Mouse (Mus musculus) erythroid progenitor cell, adult 5-6 weeks (primary cell): ENCODE measurements at regions not wholly inside any gene's neighbourhood (a gene's known extent, or its start where the extent isn't known, plus 50 kb on each side); places are given as distances from the start of the nearest gene placed in this dataset.
"Not testable (repeated sequence)": the region's sequence is repeated elsewhere in the genome, so short reads cannot be mapped to it uniquely, and the experiment has no call there.

ENCODE experiments used
- ATAC-seq: replicated peaks from 2 replicates; pipeline ENCODE4 v1.8.0; 2016; ENCODE audit warnings: moderate number of reproducible peaks, mild to moderate bottlenecking, moderate TSS enrichment, inconsistent platforms; ENCODE audit not compliant: poor library complexity, low FRiP score, severe bottlenecking

DNA sequence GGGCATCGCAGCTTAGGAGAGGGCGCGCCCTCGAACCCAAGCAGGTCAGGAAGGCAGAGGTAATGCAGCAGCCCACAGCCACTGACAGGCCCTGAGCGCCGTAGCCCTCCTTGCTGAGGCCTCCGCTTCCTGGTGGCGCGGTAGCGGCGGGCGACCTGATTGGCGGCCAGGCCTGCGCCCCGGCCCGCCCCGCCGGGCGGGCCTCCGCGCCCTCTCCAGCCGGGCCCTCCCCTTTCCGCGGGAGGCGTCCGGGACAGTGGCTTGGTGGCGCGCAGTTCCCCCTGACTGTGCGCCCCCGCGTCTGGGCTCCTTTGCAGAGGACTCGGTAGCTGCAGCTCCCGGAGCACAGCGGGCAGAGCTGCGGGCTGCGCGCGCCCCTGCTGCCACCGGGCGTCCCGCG lies 242.1 kb downstream of the Gm21863 start:
- not testable (repeated sequence) for ATAC-seq

DNA sequence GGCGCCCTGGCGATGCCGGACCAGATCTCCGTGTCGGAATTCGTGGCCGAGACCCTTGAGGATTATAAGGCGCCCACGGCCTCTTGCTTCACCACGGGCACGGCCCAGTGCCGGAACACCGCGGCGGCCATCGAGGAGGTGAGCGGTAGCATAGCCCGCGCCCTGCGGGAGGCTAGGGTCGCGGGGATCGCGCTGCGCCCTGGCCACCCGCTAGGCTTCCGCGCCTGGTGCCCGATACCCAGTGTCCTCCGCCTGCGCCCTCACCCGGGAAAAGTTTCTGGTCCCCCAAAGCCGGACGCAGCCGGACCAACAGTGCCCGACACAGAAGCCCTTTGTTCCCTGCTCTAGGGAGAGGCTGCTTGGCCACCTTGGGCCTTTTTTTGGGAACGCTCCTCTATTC lies 242.6 kb downstream of the Gm21863 start:
- not testable (repeated sequence) for ATAC-seq

DNA sequence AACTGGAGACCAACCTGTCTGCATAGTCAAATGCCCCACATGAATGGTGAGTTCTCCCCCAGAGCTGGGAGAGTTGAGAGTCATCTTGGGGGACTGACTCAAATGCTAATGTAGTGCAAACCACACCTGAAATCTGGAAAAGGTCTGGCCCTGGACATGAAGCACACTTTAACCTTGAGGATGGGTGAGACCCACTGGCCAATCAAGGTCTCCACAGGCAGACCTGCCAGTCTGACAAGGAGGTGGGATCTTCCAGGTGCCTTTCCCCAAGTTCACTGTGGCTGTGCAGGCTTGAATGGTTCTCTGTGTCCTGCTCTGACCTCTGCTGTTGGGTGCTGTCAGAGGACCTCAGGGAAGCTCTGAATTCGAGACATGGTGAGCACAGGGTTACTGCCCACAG lies 269.6 kb downstream of the Gm21863 start:
- ATAC-seq: not testable (repeated sequence)

DNA sequence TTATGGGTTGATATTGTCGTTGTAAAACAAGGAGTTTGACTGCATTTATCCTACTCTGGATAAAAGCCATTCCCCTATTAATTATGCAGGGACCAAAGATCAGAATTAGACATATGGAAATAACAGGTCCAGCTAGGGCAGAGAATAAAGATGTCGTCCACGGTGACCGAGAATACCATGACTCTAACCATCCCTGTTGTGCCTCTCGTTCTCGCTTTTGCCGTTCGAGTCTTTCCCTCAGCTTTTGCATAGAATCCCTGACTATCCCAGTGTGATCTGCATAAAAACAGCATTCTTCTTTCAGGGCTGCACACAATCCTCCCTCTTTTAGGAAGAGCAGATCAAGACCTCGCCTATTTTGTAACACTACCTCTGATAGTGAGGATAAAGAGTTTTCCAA lies 272.5 kb downstream of the Gm21863 start:
- ATAC-seq: not testable (repeated sequence)

DNA sequence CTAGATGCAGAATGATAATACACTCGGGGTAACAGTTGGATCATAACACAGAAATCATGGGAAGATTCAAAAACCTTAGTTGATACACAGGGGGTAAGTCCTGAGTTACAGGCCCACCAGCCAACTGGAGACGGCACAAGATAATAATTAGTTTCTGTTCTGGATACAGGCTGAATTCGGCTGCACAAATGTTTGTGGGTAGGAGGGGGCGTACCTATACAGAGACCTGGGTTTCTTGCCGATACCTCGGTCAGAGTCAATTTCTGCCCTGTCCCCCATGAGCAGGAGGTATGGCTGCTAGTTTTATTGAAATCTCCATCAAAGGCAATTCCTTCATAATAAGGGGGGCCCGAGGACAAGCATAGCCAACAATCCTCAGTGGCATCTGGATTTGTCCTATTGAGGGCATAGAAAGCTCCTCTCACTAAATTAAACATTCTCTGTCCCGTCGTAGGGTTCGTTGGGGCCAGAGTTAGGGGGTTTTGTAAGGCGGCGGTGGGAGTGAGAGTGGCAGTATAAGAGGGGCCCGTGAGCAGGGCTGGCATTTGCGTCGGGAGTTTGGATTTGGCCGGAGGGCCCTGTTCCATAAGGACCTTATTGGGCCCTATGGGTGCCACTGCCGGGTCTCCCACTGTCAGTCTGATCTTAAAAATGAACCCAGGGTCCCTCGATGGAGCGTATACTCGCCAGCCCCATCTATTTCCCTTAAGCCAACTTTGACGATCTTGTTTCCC lies 273.3 kb downstream of the Gm21863 start:
- ATAC-seq: not testable (repeated sequence)

DNA sequence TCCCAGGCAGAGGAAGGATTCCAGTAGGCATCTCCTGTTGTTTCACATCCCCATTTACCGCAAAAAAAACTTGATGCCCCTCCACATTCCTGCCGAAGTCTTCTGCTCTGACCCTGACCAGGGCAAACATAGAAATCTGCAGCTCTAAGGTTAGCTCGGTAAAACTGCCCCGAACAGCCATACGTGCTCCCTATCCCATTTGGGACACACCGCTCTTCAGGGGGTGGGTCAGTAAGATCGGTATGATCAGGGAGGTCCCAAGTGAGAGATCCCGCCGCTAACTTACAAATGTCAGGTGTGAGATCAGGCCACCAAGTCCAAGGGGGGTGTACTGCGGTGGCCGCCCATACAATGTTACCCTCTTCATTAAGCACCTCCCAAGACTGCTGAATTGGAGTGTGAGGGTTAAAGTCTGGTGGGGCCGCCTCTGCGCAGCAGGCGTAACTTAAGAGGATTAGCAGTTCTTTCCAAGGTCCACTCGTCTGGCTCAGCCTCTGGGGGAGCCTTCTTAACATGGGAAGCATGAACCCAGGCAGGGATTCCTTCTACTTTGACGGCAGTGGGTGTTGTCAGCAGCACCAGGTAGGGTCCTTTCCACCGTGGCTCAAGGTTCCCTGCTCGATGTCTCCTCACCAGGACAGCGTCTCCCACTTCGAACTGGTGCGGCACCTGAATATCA lies 274.2 kb downstream of the Gm21863 start:
- ATAC-seq: not testable (repeated sequence)

DNA sequence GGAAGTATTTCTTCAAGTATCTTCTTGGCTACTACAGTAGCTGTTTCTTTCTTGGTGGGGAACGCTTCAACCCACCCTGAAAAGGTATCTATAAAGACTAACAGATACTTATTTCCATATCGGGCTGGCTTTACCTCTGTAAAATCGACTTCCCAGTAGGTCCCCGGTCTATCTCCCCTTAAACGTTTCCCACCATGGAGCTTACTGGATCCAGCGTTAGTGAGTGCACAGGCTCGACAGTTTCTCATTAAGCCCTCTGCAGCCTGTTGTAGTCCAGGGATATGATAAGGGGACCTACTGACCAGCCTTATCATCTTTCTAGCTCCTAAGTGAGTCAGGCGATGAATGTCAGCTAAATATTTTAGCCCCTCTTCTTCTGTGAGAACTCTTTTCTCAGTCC lies 275.1 kb downstream of the Gm21863 start:
- ATAC-seq: not testable (repeated sequence)

DNA sequence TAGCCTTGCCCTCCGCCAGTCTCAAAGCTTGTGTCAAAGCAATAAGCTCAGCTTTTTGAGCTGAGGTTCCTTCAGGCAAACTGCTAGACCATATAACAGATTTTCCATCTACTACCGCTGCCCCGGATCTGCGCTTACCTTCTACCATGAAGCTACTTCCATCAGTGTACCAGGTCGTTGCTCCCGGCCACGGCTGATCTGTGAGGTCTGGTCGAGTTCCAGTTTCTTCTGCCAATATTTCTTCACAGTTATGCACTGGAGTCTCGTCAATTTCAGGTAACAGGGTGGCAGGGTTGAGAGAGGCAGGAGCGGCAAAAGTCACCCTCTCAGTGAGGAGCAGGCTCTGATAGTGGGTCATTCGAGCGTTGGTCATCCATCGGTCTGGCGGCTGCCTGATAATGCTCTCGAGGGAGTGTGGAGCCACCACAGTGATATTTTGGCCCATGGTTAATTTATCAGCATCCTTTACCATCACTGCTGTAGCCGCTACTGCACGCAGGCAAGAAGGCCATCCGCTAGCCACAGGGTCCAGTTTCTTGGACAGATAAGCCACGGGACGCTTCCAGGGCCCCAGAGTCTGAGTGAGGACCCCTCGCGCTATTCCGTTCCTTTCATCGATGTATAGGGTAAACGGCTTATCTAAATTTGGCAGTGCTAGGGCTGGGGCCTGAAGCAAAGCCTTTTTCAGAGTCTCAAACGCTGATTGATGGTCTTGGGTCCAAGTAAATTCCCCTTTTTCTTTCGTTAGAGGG lies 276.0 kb downstream of the Gm21863 start:
- ATAC-seq: no peak

DNA sequence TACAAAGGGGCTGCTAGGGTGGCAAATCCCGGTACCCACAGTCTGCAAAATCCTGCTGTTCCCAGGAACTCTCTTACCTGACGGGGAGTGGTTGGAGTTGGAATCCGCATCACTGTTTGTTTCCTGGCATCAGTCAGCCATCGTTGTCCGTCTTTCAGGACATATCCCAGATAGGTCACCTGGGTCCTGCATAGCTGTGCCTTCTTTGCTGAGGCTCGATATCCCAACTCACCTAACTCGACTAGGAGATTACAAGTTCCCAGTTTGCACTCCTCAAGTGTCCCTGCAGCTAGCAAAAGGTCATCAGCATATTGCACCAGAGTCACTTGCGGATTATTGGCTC lies 276.6 kb downstream of the Gm21863 start:
- ATAC-seq: no peak

DNA sequence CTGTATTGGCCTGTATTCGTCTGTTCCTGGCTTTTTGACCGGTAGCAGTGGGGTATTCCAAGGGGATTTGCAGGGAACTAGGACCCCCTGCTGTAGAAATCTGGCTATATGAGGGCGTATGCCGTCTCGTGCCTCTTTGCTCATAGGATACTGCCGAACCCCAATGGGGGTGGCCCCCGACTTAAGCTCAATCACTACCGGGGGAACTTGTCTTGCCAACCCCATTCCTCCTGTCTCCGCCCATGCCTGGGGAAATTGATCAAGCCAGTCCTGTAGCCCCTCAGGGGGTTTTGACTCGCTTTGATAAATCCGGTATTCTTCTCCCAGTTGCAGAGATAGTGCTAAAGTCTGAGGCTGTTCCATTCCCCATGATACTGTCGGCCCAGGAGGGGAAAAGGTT lies 277.2 kb downstream of the Gm21863 start:
- ATAC-seq: no peak

DNA sequence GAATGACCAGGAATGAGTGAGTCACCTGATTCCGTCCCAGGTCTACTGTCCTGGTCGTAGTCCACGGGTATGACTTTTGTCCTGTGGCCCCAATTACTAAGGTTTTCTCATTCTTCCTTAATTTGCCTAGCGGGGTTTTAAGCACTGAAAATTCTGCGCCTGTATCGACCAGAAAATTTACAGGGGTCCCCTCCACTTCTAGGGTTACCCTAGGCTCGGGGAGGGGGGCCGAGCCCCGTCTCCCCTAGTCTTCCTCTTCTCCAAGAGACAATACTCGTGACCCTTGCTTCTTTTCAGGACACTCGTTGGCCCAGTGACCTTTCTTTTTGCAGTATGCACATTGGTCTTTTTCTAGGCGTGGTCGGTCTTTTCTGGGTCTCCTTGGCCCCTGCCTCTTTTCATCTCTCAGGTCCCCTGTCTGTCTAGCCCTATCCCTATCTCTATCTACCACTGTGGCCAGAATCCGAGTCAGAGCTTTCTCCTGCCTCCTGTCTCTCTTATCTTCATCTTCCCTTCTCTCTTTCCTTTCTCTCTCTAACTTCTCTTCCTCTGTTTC lies 277.8 kb downstream of the Gm21863 start:
- 0 out of 2 replicates have a peak, but pooled peaks have one; percentile 16 for ATAC-seq

DNA sequence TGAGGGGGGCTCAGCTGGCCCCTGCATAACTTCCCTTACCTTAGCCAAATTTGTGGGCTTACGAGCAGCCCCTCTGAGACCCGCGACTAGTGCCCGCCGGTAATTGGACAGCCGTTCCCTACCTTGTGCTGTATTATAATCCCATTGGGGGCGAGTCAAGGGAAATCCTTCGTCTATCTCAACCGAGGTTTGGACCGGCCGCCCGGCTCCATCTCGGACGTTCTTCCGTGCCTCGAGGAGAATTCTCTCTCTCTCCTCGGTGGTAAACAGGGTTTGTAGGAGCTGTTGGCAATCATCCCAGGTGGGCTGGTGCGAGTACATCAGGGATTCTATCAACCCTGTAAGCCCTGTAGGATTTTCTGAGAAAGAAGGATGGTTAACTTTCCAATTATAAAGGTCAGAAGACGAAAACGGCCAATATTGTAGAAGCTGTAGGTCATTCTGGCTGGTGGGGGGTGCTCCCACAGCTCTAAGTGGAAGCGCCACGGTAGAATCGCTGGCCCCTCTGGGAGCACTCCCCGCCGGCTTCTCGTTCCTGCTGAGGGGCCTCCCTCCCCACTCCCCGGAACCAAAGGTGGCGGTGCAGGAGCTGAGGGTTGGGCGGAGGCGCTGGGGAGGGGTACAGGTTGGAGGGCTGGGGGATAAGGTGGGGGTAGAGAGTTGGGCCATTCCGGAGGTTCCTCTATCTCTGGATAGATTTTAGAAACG lies 278.6 kb downstream of the Gm21863 start:
- peak; percentile 54; the same call in 1 of the 2 replicates for ATAC-seq

DNA sequence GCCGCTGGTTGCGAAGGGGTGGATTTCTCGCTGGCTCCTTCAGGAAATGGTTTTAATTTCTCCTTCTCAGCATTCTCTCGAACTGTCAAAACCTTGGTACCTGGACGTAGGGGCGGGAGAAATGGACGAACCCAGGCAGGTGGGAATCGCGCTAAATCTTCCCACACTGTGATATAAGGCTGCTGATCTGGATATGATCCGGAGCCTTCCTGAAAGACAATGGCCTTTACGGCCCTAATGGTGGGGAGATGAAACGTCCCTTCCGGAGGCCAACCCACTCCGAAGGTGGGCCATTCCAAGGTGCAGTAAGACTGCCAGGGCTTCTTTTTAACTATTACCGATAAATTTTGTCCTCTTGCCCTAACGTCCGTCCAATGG lies 279.1 kb downstream of the Gm21863 start:
- ATAC-seq: 0 out of 2 replicates have a peak, but pooled peaks have one; percentile 8

DNA sequence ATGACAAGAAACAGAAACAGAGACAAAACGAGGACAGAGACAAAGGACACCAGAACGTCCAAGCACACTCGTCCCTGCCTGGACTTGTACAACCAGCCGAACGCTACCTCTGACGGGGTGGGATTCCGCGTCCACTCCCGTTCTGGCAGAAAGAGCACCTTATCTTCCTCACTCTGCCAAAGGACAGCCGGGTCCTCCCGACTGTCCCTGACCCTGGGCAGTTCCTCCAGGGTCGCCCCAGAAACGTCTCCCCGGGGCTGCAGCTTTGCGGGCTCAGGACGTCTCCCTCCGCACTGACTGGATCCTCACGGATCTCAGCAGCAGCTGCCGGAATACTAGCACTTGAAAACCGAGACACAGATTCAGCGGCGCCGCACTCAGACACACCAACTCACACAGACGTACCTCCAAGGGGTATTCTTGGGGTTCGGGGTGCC lies 279.6 kb downstream of the Gm21863 start:
- ATAC-seq: peak; percentile 39; the same call in 1 of the 2 replicates
